Mouse (Mus musculus): ENCODE results near the gene Ecpas. TPM values are rescaled to one million over a fixed set of nuclear protein-coding genes. Genes with fewer than 3 reads are reported as not detected.

Gene Ecpas
- polyA plus RNA-seq, 1 experiment from 2014 or later = 13.4 TPM

DNA sequence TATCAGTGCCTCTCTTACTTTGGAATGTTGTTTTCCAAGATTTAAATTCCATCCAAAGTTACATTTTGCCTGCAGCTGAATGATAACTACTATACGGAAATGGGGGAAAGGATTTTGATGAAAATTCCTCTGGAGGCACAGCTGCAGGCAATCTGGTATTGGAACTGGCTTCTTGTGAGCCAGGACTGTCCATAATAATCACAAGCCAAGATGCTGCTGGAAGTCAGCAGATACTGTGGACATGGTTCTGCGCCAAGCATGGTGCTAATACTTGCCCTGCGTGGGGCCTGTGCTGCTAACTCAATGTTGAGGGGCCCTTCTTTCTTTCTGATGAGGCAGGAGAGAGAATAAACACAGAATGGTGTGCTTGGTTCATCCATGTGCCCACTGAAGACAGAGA is 149.1 kb downstream of the Ecpas start:
- no peak for DNase-seq (ENCODE audit: low spot score)
- Histone ChIP-seq H3K4me2 (replicated peaks; ENCODE audit: low read depth) (no peak overlapping the region), H3K4me1 (replicated peaks; ENCODE audit: control insufficient read depth, insufficient read depth) (no peaks in the 10 kb centered on the region), H3K9ac (ENCODE audit: low read length) (no peak overlapping the region), H3K4me3 (ENCODE audit: low read depth, low read length) (no peak overlapping the region), H3K27ac (replicated peaks) (no peak overlapping the region), H3K9me3 (ENCODE audit: control insufficient read depth, low read length) (no peaks in the 10 kb centered on the region), H3K27me3 (ENCODE audit: control insufficient read depth, insufficient read depth, low read length) (no peaks in the 10 kb centered on the region), H3K36me3 (ENCODE audit: control insufficient read depth, insufficient read depth, low read length) (no peaks in the 10 kb centered on the region)
- no peak for ATAC-seq (ENCODE audit: low FRiP score, low TSS enrichment)
- no peak for TF ChIP-seq CTCF (IDR thresholded peaks at IDR 0.05; ENCODE audit: low read depth)
- TF ChIP-seq EP300 (optimal IDR thresholded peaks at IDR 0.05) = no peak
- WGBS = 67% methylated on average over 3 of the region's 3 CpGs

DNA sequence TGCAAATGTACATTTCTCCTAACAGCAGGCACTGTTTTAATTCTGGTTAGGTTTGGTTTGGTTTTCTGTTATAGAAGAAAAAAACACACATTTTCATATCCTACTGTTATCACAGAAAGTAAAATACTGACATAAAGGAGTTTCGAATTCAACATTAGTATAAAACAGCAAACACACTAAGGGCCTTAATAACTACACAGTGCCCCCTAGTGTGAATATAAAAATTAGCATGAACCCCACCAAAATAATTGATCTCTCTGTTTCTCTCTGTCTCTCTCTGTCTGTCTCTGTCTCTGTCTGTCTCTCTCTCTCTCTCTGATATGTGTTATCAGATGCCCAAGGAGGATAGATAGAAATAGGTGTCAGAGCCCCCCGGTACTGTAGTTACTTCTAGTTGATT is 163.0 kb downstream of the Ecpas start:
- H3K4me1 ChIP-seq (replicated peaks; ENCODE audit: control insufficient read depth, insufficient read depth) = no peaks in the 10 kb centered on the region
- peak overlapping the region; percentile 36; the same call in 1 of the 2 replicates for H3K4me2 ChIP-seq (replicated peaks; ENCODE audit: low read depth)
- ATAC-seq (ENCODE audit: low FRiP score, low TSS enrichment) (no peak), DNase-seq (ENCODE audit: low spot score) (no peak)
- H3K27ac ChIP-seq (replicated peaks) = no peak overlapping the region
- TF ChIP-seq CTCF (IDR thresholded peaks at IDR 0.05; ENCODE audit: low read depth) = peak; percentile 82
- TF ChIP-seq EP300 (optimal IDR thresholded peaks at IDR 0.05) = no peak
- H3K27me3 ChIP-seq (ENCODE audit: control insufficient read depth, insufficient read depth, low read length) = no peaks in the 10 kb centered on the region
- no peaks in the 10 kb centered on the region for H3K36me3 ChIP-seq (ENCODE audit: control insufficient read depth, insufficient read depth, low read length)
- H3K9ac ChIP-seq (ENCODE audit: low read length) = no peak overlapping the region
- no peaks in the 10 kb centered on the region for H3K9me3 ChIP-seq (ENCODE audit: control insufficient read depth, low read length)
- 39% methylated on average over 2 of the region's 2 CpGs for WGBS
- 0 out of 2 replicates have a peak overlapping the region, but pooled peaks have one; percentile 6 for H3K4me3 ChIP-seq (ENCODE audit: low read depth, low read length)

DNA sequence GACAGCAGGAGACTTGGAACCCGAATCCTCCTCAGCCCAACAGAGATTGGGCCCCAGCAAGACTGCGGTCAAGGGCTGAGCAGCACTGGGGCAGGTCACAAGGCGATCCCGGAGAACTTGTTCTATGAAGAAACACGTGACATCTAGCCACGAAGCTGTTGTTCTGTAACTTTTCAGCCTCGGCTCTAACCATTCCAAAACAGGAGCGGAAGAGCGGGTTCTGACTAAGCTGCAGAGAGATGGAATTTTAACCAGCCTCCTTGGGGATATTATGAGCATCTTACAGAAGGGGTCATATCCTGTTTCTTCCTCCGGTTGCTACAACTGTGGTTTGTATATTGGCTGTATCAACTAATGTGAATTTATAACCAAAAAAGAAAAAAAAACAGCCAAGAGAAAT is 163.4 kb downstream of the Ecpas start:
- DNase-seq (ENCODE audit: low spot score) (peak; percentile 30), ATAC-seq (ENCODE audit: low FRiP score, low TSS enrichment) (peak; percentile 45)
- WGBS = 17% methylated on average over 10 of the region's 10 CpGs
- TF ChIP-seq EP300 (optimal IDR thresholded peaks at IDR 0.05) (no peak), CTCF (IDR thresholded peaks at IDR 0.05; ENCODE audit: low read depth) (no peak)
- H3K4me3 ChIP-seq (ENCODE audit: low read depth, low read length) = 0 out of 2 replicates have a peak overlapping the region, but pooled peaks have one; percentile 6
- H3K27me3 ChIP-seq (ENCODE audit: control insufficient read depth, insufficient read depth, low read length) = no peaks in the 10 kb centered on the region
- H3K4me1 ChIP-seq (replicated peaks; ENCODE audit: control insufficient read depth, insufficient read depth) = no peaks in the 10 kb centered on the region
- H3K4me2 ChIP-seq (replicated peaks; ENCODE audit: low read depth) = peak overlapping the region; percentile 36; the same call in 1 of the 2 replicates
- H3K36me3 ChIP-seq (ENCODE audit: control insufficient read depth, insufficient read depth, low read length) = no peaks in the 10 kb centered on the region
- H3K27ac ChIP-seq (replicated peaks) = peak overlapping the region; percentile 70
- H3K9me3 ChIP-seq (ENCODE audit: control insufficient read depth, low read length) = no peaks in the 10 kb centered on the region
- 0 out of 2 replicates have a peak overlapping the region, but pooled peaks have one; percentile 23 for H3K9ac ChIP-seq (ENCODE audit: low read length)

Other genes with a start within 250 kb of the Ecpas start
- 0.06 TPM in 1 of 2 replicates, not detected in the other for gene Olfr267, start 125.0 kb downstream of the Ecpas start, polyA plus RNA-seq (2015; fragmentation: Nextera tagmentation; extraction: Ambion mirVana)
- gene Zkscan16, start 30.9 kb upstream of the Ecpas start, polyA plus RNA-seq (2015; fragmentation: Nextera tagmentation; extraction: Ambion mirVana) = 0.11 and 0.13 TPM in 2 replicates
- 454 and 488 TPM in 2 replicates for gene Ptgr1, start 74.4 kb upstream of the Ecpas start, polyA plus RNA-seq (2015; fragmentation: Nextera tagmentation; extraction: Ambion mirVana)
- 13.4 and 13.7 TPM in 2 replicates for gene Dnajc25, start 82.3 kb upstream of the Ecpas start, polyA plus RNA-seq (2015; fragmentation: Nextera tagmentation; extraction: Ambion mirVana)
- gene Gm20503, start 90.5 kb upstream of the Ecpas start, polyA plus RNA-seq (2015; fragmentation: Nextera tagmentation; extraction: Ambion mirVana) = 18.5 and 21.6 TPM in 2 replicates
- 98.0 and 99.6 TPM in 2 replicates for gene Gng10, start 122.3 kb upstream of the Ecpas start, polyA plus RNA-seq (2015; fragmentation: Nextera tagmentation; extraction: Ambion mirVana)
- 1.2 and 1.4 TPM in 2 replicates for gene AI481877, start 226.2 kb upstream of the Ecpas start, polyA plus RNA-seq (2015; fragmentation: Nextera tagmentation; extraction: Ambion mirVana)

Measured in stomach, postnatal 0 days (tissue).